Mouse (Mus musculus) testis, postnatal 14 days (tissue): ENCODE measurements at regions not wholly inside any gene's neighbourhood (a gene's known extent, or its start where the extent isn't known, plus 50 kb on each side); places are given as distances from the start of the nearest gene placed in this dataset.

ENCODE experiments used
- DNase-seq: peaks from one replicate; pipeline ENCODE4 v3.0.0; 2021; ENCODE audit warnings: low spot score

DNA sequence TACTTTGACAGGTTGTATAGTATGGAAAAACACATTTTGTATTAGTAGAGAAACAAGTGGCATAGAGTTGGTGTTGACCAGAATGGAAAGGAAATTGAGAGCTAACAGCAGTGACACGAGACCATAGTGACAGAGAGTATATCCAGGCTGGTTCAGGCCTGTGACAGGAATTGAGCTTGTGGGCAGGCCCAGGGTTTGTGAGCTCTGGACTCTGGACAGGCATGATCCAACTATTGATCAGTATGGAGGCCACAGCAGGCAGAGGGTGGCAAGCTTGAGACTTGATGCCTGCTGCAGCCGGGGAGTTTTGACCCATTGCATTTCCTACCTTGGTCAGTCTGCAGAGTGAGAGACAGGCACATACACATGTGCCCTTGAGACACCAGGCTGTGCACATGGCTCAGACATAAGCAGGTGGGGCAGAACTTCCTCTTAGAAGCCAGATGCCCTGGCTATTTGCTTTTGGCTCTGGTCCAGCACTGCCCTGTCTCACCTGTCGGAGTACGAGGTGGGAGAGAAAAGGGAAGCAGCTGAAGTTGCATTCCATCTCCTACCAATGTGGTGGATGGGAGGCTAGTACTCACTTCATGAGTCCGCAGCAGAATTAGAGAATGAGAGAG, 1006.2 kb upstream of the Cdh20 start:
- DNase-seq: no peak

DNA sequence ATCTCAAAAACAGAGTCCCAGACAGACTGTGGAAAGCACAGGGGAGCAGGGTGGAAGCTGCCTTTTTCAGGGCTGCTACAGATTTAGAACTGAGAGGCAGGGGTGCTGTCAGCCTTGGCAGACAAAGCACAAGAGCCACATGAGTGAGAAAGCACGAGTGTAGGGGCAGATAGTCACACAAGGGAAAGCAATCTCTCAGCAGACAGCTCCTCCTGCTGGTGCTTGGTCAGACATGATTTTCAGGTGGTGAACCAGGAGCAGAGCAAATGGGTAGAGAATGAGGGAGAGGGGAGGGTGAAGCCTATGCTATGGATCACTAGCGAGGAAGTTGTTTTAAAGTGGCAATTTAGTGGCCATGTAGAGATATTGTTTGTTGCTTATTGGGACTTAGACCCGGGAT, 1005.6 kb upstream of the Cdh20 start:
- no peak for DNase-seq

- DNase-seq: peak; percentile 34
Observed at GRCm38 (mm10) chr1:103767315-103767714, 1001.0 kb upstream of the Cdh20 start.

DNA sequence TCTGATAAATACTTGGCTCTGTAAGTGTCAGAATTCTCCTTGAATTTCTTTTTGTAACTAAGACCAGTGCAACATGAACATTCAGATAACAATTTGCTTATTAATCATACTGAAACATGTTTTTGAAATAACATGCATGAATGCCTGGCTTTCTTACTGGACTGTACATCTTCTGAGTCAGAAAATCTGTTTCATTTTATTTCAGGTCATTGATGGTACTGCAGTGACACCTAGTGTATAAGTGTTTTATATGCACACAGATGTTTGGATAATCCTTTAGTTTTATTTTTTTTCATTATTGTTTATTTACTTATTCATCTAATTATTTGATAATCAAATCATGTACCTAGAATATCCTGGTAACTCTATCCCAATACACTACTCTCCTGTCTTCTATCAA, 983.6 kb upstream of the Cdh20 start:
- no peak for DNase-seq

DNA sequence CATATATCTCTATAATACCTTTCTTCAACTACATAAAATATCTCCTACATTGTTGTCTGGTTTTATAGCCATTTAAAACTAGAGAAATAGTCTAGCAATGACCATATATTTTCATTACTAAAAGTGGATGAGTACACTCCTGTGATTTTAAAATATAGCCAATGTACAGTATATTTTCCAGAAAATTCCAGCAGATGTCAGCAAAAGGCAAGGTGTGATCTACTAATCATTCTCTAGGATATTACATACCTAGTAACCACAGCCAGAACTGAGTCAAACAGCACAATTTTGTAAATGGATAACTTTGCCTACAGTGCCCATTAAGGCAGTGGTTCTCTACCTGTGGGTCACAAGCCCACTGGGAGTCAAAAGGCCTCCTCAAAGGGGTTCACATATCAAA, 972.0 kb upstream of the Cdh20 start:
- no peak for DNase-seq

DNA sequence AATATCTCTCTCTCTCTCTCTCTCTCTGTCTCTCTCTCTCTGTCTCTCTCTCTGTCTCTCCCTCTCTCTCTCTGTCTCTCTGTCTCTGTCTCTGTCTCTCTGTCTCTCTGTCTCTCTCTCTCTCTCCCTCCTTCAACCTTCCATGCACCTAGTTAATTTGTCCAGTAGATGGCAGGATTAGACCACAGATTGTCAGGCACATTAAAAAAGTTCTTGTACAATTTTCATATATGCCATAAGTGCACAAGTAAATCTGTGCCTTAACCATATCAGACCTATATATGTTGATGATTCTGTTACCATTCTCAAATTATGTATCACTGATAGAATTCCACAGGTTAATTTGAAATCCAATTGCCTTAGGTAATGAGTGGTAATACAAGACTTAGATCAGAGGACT, 969.0 kb upstream of the Cdh20 start:
- DNase-seq: no peak

- DNase-seq: no peak
Observed at GRCm38 (mm10) chr1:103817946-103818345, 950.4 kb upstream of the Cdh20 start.
